Mouse (Mus musculus) c-Kit-positive CD71-negative TER-119-negative erythroid progenitor cells, embryonic 14.5 days (primary cell): ENCODE measurements around the gene Fosb.
"Not testable (repeated sequence)": the region's sequence is repeated elsewhere in the genome, so short reads cannot be mapped to it uniquely, and the experiment has no call there.

Experiments
- DNase-seq: peaks from one replicate; pipeline ENCODE4 v3.0.0-alpha.2; 2013; ENCODE audit warnings: low read depth

Fosb gene

GRCm38 (mm10) chr7:19281680-19282304 lies 28.1 kb downstream of the Fosb start:
- DNase-seq = not testable (repeated sequence)

GRCm38 (mm10) chr7:19279581-19280114 lies 30.2 kb downstream of the Fosb start, which contains the start of gene Ppm1n:
Ppm1n (minus strand) TSS chr7:19280064.
- no peak for DNase-seq

GRCm38 (mm10) chr7:19279052-19279451 lies 30.8 kb downstream of the Fosb start:
- no peak for DNase-seq

DNA sequence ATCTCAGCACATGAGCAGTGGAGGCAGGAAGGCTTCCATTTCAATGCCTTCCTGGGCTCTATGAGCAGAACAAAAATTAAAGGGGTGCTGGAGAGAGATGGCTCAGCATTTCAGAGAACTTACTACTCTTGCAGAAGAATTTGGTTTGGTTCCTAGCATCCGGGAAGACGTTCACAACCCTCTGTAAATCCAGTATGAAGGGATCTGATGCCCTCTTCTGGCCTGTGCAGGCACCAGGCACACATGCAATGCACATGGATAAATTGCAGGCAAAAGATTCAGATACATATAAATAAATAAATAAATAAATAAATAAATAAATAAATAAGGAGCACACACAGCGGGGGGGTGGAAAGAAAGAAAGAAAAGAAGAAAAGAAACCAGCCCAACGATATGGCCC lies 33.6 kb downstream of the Fosb start:
- no peak for DNase-seq

GRCm38 (mm10) chr7:19272173-19272764 lies 37.6 kb downstream of the Fosb start:
- DNase-seq = peak; percentile 78

DNA sequence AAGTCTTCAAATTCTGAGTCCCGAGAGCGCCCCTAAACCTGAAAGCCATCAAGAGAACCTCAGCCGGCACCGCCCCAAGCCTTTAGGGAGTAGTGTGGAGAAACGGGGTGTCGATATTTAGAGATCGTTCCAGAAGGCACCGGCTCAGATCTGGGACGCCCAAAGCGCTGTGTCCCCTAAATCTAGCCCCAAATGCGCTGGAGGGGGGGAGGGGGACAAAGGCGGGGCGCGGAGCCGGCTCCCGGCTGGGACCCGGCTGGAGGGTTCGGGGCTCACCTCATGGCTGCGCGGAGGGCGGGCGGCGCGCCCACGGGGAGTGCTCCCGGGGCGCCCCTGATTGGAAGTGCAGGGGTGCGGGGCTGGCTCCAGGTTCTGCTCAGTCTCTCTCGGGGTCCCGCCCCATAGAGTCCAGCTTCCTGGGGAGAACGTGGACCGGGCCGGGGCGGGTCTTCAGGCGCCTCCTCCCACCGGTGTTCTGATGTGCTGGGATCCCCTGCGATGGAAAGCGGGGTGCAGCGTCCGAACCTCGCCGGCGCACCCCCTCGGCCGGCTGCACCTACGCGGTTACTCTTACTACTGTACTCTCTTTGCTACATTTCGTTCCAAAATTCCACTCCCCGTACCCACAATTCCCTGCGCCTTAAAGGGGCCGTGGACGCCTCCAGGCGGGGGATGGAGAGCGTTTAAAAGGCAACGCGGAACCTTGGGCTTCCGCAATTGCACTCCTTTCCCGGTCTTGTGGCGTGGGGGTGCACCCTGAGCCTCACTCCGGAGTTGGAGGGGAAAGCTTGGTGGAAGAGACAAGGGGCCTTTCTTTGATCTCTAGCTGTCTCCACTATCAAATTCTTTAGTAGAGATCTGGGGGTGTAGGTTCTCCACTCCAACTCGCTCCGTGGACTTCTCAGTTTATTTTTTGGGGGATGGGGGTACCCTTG lies 38.3 kb downstream of the Fosb start, which contains the start of gene Vasp:
Gene Vasp, minus strand, starts transcription at position 580 of the 935 bp plus-strand sequence.
- DNase-seq = peak; percentile 86

DNA sequence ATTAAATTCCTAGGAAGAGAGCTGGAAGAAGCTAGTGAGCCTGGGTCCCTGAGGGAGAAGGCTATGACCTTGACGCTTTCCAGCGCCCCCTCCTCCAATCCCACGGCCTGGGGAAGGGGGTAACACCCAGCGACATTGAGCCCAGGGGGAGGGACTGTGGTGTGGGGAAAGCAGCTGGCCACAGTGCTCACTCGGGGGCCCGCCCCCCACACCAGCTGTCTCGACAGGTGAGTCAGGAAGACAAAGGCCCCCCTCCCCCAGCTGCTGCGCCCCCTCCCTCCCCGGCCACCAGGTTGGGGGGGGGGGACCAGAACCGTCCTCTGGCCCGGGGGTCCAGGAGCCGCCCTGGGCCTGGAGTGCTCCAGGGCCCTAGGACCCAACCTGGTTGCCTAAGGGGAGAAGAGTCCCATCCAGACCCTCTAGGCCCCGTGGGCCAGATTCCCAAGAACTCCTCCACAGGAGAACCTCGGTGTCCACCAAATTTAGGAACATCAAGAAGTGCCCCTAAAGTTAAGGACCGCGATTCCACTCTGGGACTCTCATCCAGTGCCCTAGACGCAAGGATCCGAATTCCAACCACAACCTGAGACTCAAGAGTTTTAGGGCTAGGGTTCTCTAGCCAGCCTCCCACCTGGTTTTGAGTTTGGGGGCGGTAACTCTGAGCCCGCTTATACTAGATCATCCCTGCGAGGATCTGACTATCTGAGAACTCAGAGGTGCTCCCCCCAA lies 39.2 kb downstream of the Fosb start:
- DNase-seq = no peak

DNA sequence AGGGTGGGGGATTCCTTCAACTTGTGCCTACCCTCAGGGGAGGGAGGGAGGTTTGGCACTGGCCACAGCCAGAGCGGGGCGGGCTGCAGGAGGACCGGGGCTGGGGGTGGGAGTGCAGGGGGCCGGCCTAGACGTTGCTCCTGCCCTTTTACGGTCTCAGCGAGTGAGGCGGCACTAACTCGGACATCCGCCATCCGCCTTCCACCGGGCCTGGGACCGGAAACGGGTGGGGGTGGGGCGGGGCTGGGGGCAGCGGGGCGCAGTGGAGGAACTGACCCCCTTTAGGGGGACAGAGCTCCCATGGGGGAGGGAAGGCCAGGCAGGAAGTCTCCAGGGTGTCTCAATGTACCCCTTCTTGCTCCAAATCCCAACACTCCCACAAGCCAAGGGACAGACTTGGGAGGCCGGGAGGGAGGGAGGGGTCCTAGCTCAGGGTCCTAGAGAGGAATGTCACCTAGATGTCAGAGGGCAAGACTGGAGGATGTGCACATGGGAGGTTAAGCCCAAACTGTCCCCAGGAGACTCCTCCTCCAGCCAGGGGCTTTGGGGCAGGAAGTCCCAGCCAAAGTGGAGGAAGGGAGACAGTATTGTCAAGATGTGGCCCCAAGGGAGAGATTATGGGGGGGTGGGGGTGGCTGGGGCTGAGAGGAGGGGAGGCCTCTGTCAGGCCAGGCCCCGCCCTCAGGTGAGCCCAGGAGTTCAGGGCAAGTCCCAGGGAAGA lies 40.0 kb downstream of the Fosb start:
- no peak for DNase-seq

GRCm38 (mm10) chr7:19268993-19269681 lies 40.7 kb downstream of the Fosb start:
- DNase-seq = no peak

DNA sequence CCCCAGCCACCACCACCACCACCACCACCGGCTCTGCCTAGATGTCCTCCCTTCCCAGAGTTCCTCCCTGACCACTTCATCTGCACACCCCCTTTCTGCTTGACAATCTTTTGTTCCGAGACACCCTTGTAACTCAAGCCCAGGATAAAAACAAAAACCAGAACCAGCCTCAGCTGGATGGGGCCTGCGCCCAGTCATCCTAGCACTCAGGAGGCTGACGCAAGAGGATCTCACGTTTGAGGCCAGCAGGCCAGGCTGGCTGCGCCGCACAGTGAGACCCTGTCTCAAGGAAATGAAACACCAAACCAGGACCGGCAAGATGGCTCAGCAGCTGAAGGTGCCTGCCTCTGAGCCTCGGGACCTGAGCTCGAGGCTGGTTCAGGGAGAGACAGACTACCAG lies 42.8 kb downstream of the Fosb start:
- no peak for DNase-seq

- no peak for DNase-seq
Observed at GRCm38 (mm10) chr7:19265928-19266822, 43.7 kb downstream of the Fosb start.

DNA sequence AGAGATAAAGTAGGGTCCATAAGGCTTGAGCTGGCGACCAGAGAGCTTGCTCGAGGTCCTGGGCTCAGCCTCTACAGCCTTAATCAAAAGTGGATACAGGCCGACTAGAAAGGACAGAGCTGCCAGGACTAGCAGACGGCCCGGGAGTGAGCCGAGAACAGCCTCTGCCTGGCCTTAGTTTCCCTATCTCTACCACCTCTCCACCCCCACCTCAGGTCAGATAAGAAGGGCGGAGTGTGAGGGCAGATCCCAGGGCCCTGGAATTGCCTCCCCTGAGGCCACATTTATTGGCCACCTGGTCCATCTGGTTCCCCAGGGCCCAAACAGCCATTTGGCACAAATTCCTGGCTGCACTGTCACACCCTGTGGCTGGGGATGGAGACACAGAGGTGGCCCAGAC lies 44.7 kb downstream of the Fosb start:
- no peak for DNase-seq

- no peak for DNase-seq
Observed at GRCm38 (mm10) chr7:19258336-19258735, 51.5 kb downstream of the Fosb start.

DNA sequence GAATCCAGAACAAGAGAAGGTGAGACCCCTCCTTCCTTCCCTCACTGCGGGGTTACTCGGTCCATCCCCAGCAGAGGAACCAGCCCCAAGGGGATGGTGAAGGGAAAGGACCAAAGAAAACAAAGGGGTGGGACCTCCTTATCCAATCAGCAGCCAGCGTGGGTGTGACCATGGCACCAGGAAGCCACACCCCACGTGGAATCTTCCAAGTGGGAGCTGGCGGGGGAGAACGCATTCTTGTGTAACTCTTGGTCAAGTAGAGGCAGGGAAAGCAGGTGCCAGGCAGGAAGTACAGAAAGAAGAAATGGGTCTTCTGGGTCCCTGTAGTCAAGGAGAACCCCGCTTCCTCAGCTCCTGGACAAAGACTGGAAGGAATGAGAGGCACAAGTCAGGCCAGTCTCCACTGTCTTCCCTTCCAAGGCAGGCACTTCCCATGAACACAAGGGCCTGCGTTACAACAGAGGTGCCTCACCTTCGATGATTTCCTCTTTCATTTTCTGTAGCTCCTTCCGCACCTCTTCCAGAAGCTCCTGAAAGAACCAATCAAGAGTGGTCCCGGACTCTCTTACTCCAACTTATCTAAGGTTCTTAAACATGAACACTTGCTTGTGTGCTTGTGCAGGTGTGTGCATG lies 52.3 kb downstream of the Fosb start:
- DNase-seq = no peak

DNA sequence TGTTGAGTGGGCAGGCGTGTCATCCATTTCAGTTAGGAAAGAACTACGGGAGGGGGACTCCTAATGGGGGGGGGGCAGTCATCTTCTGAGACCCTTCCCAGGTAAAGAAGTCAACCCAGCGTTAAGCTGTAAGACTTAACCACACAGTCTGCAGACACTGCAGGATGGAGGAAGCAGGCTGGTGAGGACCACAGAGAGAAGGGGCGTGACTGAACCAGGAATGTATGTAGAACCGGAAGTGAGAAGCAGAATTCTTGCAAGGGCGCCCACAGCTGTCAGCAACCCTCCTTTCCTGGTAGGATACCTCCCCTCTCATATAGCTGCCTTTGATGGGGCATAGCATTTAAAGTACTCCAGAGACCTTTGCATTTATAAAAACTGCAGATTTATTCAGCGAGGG lies 53.3 kb downstream of the Fosb start:
- no peak for DNase-seq

DNA sequence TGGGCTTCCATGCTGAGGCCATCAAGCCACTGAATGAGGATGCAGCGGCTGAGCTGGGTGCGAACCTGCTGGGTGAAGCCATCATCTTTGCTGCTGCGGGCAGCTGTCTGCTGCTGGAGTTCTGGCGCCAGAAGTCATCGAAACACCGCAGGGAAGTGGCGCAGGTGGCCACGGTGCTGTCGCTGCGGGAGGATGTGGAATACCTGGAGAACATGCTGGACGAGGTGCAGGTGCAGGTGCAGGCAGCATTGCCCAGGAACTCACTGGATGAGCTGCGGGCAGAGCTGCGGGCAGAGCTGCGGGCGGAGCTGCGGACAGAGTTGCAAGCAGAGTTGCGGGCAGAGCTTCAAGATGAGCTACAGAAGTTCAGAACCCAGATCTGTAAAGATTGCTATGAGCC lies 54.5 kb downstream of the Fosb start:
- DNase-seq = no peak

GRCm38 (mm10) chr7:19253437-19253836 lies 56.4 kb downstream of the Fosb start:
- no peak for DNase-seq
